Mouse (Mus musculus): ENCODE measurements around the gene Il33. TPM values are rescaled to one million over a fixed set of nuclear protein-coding genes. Genes with fewer than 3 reads are reported as not detected.
"Not testable (repeated sequence)": the region's sequence is repeated elsewhere in the genome, so short reads cannot be mapped to it uniquely, and the experiment has no call there.

Il33 gene
- polyA plus RNA-seq, 1 experiment, result 11.3 TPM

DNA sequence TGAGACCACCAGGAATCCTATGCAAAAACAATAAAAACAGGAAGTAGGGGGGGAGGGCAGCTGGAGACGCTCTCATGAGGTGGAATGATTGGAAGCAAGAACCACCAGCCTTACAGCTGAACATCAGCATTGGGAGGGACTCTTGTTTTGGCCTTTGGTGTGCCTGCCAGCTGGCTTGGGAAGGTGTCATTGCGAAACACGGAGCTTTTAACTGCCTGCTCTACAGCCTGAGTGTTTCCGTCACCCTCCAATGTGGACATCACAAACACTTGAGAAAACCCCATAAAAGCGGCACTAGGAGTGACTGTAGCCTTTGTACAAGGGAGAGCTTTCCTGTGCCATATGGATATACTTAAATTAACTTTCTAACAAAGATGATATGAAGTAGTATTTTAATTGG lies 5.4 kb downstream of the Il33 start:
- H3K4me1 ChIP-seq (ENCODE audit: control insufficient read depth, insufficient read depth, low read length), result no peaks in the 10 kb centered on the region
- TF ChIP-seq POLR2A (IDR thresholded peaks at IDR 0.05; ENCODE audit: low read depth, low read length) (no peak), CTCF (IDR thresholded peaks at IDR 0.05; ENCODE audit: borderline replicate concordance, insufficient read depth, low read length) (no peak)
- H3K27ac ChIP-seq (ENCODE audit: insufficient read depth, low read length), result no peak overlapping the region
- H3K4me3 ChIP-seq (ENCODE audit: insufficient read depth, low read length), result no peak overlapping the region

DNA sequence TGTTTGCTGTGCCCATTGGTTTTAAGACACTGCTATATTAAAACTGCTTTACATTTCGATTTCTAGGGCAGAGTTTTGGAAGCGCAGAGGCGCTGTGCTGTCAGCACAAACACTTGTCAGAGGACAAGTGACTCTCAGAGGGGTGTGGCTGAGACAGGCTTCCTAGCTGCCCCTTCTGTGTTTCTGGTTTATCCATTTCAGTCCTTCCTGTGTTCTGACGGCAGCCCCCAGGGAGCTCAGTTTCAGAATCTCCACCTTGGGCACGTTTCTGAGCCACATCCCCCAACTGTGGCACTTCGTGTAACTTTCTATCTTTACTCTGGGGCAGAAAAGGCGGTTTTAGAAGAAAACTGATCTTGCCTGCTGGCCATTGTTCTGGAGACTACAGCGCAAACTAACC lies 12.5 kb downstream of the Il33 start:
- TF ChIP-seq POLR2A (IDR thresholded peaks at IDR 0.05; ENCODE audit: low read depth, low read length) (no peak), CTCF (IDR thresholded peaks at IDR 0.05; ENCODE audit: borderline replicate concordance, insufficient read depth, low read length) (no peak)
- no peak overlapping the region for H3K4me3 ChIP-seq (ENCODE audit: insufficient read depth, low read length)
- no peaks in the 10 kb centered on the region for H3K4me1 ChIP-seq (ENCODE audit: control insufficient read depth, insufficient read depth, low read length)
- H3K27ac ChIP-seq (ENCODE audit: insufficient read depth, low read length), result no peak overlapping the region

DNA sequence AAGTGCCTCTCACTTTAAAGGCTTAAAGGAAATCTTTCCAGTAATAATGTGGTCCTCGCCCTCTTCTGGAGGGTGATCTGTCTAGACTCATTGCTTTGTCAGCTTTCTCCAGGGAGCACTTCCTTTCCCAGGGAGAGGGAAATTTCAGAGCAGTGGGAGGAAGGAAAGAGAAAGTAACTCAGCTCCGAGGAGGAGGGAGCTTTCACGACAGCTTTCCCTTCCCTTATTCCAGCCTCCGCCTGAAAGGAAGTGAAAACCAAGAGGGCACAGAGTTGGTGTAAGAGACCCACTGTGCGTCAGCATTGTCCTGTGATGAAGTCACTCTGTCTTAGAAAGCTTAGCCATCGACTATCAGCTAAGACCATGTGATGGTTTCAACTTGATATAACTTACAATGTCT lies 15.3 kb downstream of the Il33 start:
- Histone ChIP-seq H3K4me1 (ENCODE audit: control insufficient read depth, insufficient read depth, low read length) (no peaks in the 10 kb centered on the region), H3K4me3 (ENCODE audit: insufficient read depth, low read length) (no peak overlapping the region), H3K27ac (ENCODE audit: insufficient read depth, low read length) (no peak overlapping the region)
- TF ChIP-seq POLR2A (IDR thresholded peaks at IDR 0.05; ENCODE audit: low read depth, low read length), result no peak
- no peak for TF ChIP-seq CTCF (IDR thresholded peaks at IDR 0.05; ENCODE audit: borderline replicate concordance, insufficient read depth, low read length)

DNA sequence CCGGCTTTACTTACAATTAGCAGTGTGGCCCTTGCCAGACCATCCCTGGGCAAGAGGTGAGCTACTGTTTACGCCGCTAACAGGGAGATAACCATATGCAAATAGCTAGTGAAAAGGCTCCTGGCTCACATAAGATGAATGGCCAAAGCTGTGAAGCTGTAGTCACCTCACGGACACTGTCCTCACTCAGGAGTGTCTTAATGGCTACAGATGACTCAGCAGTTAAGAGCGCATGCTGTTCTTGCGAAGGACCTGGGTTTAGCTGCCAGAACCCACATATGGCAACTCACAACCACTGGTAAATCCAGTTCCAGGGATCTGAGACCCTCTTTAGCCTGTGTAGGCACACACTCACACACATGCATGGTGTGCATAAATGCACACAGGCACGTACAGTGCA lies 16.3 kb downstream of the Il33 start:
- Histone ChIP-seq H3K27ac (ENCODE audit: insufficient read depth, low read length) (no peak overlapping the region), H3K4me1 (ENCODE audit: control insufficient read depth, insufficient read depth, low read length) (0 out of 2 replicates have a peak, but pooled peaks cover 2% of the 10 kb centered on the region), H3K4me3 (ENCODE audit: insufficient read depth, low read length) (no peak overlapping the region)
- TF ChIP-seq POLR2A (IDR thresholded peaks at IDR 0.05; ENCODE audit: low read depth, low read length) (no peak), CTCF (IDR thresholded peaks at IDR 0.05; ENCODE audit: borderline replicate concordance, insufficient read depth, low read length) (no peak)

DNA sequence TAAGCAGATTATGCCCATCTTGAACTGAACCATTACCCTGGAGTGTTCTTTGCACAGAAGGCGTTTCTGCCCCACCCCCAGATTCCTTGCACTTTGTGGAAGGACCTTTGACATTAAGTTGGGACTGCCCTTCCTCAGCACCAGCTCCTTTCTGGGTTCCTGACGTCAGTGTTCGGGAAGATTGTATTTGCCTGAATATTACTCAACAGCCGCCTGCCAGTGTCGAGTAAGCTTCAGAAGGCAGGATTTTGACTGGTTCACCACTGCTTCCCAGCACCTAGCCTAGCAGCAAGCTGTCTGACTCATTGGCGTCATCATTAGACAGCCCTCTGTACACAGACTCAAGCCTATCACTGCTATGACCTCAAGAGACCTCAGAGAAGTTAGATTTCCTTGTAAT lies 17.4 kb downstream of the Il33 start:
- Histone ChIP-seq H3K4me1 (ENCODE audit: control insufficient read depth, insufficient read depth, low read length) (0 out of 2 replicates have a peak, but pooled peaks cover 2% of the 10 kb centered on the region), H3K4me3 (ENCODE audit: insufficient read depth, low read length) (no peak overlapping the region), H3K27ac (ENCODE audit: insufficient read depth, low read length) (no peak overlapping the region)
- no peak for TF ChIP-seq CTCF (IDR thresholded peaks at IDR 0.05; ENCODE audit: borderline replicate concordance, insufficient read depth, low read length)
- no peak for TF ChIP-seq POLR2A (IDR thresholded peaks at IDR 0.05; ENCODE audit: low read depth, low read length)

DNA sequence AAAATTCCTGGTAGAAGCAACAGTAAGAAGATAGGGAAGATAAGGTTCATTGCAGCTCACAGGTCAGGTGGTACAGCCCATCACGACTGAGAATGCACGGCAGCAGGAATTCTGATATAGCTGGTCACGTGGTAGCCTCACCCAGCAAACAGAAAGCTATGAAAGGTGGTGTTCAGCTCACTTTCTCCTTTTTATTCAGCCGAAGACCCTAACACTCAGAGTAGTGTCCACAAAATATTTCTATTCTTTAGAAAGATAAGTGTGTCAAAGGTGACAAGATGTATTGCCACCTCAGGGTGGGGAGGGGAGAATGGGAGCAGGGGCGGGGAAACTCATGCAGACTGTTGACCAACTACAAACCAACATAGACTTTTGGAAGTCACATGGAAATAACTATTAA lies 19.5 kb downstream of the Il33 start:
- Histone ChIP-seq H3K27ac (ENCODE audit: insufficient read depth, low read length) (no peak overlapping the region), H3K4me3 (ENCODE audit: insufficient read depth, low read length) (no peak overlapping the region), H3K4me1 (ENCODE audit: control insufficient read depth, insufficient read depth, low read length) (0 out of 2 replicates have a peak, but pooled peaks cover 2% of the 10 kb centered on the region)
- no peak for TF ChIP-seq CTCF (IDR thresholded peaks at IDR 0.05; ENCODE audit: borderline replicate concordance, insufficient read depth, low read length)
- TF ChIP-seq POLR2A (IDR thresholded peaks at IDR 0.05; ENCODE audit: low read depth, low read length), result no peak

DNA sequence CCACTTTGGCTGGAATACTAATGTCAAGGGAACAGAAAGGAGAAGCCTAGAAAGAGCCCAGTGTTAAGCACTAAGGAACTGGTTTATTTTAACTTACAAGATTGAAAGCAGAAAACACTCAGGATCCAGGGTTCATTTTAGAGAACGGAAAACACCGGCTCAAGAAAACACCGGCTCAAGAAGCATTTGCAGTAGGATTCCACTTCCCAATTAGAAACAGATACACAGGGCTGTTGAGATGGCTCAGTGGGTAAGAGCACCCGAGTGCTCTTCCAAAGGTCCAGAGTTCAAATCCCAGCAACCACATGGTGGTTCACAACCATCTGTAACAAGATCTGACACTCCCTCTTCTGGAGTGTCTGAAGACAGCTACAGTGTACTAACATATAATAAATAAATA lies 20.0 kb downstream of the Il33 start:
- H3K4me3 ChIP-seq (ENCODE audit: insufficient read depth, low read length); H3K27ac ChIP-seq (ENCODE audit: insufficient read depth, low read length); H3K4me1 ChIP-seq (ENCODE audit: control insufficient read depth, insufficient read depth, low read length): not testable (repeated sequence)

DNA sequence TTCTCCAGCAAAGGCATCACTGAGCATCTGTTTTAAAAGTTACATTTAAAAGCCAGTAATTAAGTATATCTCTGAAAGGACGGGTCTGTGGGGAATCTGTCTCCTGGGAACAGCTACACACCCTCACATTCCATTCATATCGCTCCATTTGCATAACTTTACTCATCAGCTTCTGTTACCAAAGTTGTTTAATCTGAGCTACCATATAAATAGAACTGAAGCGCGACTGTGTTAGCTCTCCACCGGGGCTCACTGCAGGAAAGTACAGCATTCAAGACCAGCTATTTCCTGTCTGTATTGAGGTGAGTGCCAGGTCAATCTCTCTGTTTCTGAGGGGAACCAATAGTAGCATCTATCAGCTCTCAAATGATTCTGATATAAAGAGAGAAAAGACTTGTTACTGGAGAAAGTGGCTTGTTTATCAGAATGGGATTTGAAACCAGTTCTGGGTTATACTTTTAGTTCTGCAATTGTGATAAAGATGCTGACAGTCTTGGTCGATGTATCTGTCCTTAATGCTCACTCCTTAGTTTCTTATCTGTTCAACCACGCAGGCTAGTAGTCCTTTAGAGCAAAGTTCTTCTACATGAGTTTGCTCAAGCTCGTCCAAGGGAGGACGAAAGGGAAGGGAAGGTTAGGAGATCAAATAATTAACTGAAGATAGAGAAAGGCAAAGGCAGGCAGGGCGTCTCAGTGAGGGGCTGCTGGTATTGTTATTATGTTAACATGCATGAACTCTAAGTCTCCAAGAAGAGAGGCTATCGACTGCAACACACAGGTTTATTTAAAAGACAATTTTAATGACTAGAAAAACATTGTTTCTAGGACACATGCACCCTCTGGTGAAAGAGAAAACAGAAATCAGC lies 20.9 kb downstream of the Il33 start:
- no peak overlapping the region for H3K4me3 ChIP-seq (ENCODE audit: insufficient read depth, low read length)
- H3K4me1 ChIP-seq (ENCODE audit: control insufficient read depth, insufficient read depth, low read length), result 0 out of 2 replicates have a peak, but pooled peaks cover 2% of the 10 kb centered on the region

DNA sequence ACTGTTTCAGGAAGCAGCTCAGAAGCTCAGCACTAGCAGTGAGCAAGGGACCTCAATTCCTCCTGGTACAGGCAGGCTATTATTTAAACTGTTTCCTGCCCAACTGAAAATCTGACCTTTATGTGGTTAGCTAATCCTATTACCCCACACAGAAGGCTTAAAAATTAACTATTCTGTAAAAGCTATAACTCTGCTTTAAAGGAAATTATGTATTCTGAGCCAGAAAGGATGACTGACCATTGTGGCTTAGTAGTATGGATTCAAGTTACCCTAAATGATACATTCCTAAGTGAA lies 21.5 kb downstream of the Il33 start:
- no peak for TF ChIP-seq POLR2A (IDR thresholded peaks at IDR 0.05; ENCODE audit: low read depth, low read length)
- TF ChIP-seq CTCF (IDR thresholded peaks at IDR 0.05; ENCODE audit: borderline replicate concordance, insufficient read depth, low read length), result no peak
- H3K4me3 ChIP-seq (ENCODE audit: insufficient read depth, low read length), result no peak overlapping the region
- H3K27ac ChIP-seq (ENCODE audit: insufficient read depth, low read length), result no peak overlapping the region
- 0 out of 2 replicates have a peak, but pooled peaks cover 2% of the 10 kb centered on the region for H3K4me1 ChIP-seq (ENCODE audit: control insufficient read depth, insufficient read depth, low read length)

More for the DNA sequence above, 20.9 kb downstream of the Il33 start:
- TF ChIP-seq POLR2A (IDR thresholded peaks at IDR 0.05; ENCODE audit: low read depth, low read length) (no peak), CTCF (IDR thresholded peaks at IDR 0.05; ENCODE audit: borderline replicate concordance, insufficient read depth, low read length) (no peak)
- no peak overlapping the region for H3K27ac ChIP-seq (ENCODE audit: insufficient read depth, low read length)

DNA sequence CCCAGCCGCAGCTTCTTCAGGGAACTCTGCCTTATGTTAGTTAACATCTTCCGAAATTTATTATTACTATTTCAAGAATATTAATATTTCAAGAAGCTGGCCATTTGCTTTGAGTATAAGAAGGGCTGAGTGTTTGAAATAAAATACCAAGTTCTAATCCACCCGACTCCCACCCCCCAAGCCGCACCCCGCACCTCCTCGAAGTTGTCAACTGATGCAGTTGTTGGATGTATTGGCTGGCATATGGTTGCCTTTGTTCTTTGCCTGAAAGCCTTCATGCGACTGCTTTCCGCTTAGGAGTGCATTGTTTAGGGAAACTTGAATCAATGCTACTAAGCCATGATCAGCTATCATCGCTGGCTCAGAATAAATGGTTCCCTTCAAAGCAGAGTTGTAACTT lies 22.1 kb downstream of the Il33 start:
- 0 out of 2 replicates have a peak, but pooled peaks cover 2% of the 10 kb centered on the region for H3K4me1 ChIP-seq (ENCODE audit: control insufficient read depth, insufficient read depth, low read length)
- no peak overlapping the region for H3K27ac ChIP-seq (ENCODE audit: insufficient read depth, low read length)
- H3K4me3 ChIP-seq (ENCODE audit: insufficient read depth, low read length), result no peak overlapping the region
- TF ChIP-seq POLR2A (IDR thresholded peaks at IDR 0.05; ENCODE audit: low read depth, low read length) (no peak), CTCF (IDR thresholded peaks at IDR 0.05; ENCODE audit: borderline replicate concordance, insufficient read depth, low read length) (no peak)

Measured in embryonic fibroblast, embryonic 13.5 days (primary cell).